Mouse (Mus musculus) B cell, adult 2 months (primary cell): Measurements from ENCODE around the gene Ap1ar.
A peak's percentile ranks its signal among the peaks of the same experiment; 100 is the strongest.
"Not testable (repeated sequence)": the region's sequence is repeated elsewhere in the genome, so short reads cannot be mapped to it uniquely, and the experiment has no call there.

Experiments used
- DNase-seq, 2 experiments: peaks; one replicate each; pipeline ENCODE4 v3.0.0; 2022

Ap1ar gene

DNA sequence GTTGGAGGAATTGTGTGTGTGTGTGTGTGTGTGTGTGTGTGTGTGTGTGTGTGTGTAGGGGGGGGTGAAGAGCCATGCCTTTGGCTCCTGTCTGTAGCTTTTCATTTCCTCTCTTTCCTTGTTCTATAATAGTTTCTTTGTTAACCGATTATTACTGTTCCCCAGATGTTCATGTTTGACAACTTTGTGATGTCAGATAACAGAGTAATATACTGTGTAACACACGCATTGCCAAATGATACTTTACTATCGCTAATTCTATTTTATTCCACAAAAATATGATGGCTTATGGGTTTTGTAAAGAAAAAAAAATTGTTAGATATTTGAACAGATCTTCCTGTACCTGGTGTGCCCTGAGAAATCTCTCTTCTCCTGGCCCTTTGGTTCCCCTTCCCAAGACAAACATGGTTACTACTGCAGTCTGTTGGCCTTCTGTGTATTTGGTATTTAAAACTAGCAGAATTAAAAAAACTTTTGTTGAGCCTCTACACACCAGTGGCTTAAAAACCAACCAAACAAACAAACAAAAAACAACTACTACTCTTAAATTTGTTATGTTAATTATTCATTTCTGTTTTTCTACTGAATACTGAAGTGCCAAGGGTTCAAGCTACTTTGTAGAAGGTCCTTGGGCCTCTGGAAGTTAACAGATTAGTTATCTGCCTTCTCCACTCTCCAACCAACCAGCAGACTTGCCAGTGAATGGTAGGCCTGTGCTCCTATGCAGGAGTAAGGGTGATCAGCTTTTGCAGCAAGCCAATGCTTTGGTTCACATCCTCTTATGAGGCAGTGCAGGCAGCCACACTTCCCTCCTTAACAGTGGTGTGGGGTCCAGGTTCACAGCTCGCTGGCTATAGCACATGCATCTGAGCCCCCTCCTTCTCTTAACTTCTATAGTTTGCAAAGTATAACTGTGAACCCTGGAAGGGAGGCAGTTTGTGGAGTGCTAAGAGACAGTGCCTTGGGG lies 45.4 kb downstream of the Ap1ar start:
- DNase-seq = peak; percentile 40 to 41

DNA sequence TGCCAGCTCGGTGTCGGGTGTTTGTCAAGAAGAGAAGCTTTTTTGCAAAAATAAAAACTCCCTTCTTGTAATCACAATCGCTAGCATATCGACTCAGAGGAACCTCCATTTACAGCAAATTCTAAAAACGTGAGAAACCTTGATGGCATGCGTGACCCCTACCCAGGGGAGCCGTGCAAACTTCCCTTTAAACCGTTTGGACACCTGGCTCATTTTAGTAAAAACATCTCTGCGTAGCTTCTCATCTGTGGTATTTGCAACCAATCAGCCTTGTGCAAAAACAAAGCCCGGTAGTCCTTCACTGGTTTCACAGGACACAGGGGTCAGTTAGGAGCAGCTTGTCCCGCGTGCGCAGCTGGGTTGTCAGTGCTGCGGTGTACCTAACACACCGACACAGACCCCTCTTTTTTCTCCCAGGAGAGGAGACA lies 46.3 kb downstream of the Ap1ar start:
- DNase-seq = peak; percentile 62

DNA sequence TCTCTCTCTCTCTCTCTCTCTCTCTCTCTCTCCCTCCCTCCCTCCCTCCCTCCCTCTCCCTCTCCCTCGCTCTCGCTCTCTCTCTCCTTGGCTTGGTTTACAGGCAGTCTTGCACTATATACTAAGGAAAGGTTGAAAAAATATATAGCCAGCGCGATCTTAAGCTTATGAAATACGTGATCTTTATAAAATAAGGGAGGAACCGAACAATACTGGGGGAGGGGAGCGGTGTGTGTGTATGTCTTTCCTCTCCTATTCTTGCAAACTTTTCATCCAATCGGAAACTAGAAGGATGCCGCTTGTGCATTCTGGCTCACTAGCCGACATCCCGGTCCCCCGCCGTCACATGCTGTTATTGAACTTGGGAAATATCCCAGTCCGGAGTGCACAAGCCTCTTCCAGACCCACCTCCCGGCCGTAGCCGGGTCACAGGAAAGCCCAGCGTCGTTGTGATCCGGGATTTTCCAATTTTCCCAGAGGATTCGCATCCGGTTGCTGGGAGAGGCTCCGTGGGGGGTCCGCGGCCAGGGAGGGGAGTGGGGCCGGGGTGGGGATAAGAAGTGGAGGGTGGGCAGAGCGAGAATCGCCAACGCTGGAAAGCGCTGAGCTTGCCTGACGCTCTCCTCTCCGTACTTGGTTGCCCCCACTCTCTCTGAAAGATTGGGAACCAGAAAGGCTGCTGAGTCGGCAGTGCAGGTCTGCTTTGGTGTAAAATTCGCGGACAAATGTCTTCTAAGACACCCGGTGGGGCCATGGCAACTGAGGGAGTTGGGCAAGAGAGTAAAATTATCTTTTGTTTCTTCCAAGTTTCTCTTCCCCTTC lies 46.9 kb downstream of the Ap1ar start:
- DNase-seq = peak; percentile 46 to 48

DNA sequence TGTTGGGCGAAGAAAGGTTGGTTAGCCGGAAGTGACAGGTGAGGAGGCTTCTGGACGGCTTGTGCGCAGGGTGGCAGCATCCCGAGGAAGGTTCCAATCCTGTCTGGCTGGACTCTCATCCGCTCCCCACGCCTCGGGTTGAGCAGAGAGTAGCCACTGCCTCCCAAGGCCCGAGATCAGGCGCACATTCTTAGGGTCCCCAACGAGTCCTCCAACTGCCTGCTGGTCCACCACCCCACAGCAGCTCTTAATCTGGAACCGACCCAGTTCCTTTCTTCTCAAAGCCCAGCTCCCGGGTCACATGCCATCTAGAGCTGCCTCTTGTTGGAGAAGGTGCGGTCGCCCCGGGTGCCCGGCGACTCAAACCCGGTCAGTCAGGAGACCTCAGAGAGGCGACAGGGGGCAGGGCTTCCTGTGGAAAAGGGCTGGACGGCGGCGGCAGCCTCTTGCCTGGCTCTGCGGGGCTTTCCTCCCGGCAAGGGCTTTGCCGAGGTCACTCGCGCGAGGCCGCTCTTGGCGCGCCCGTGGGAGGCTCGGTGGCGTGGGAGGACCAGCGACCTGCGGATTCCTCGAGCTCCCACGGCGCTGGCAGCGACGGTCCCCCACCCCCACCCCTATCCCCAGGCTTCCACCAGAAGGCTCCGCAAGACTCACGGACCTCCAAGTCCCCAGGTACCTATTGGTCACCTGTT lies 47.7 kb downstream of the Ap1ar start, which contains the start of gene Tifa:
TSS of gene Tifa (plus strand) at position 306 of the 692 bp plus-strand sequence.
- peak; percentile 66 to 67 for DNase-seq

DNA sequence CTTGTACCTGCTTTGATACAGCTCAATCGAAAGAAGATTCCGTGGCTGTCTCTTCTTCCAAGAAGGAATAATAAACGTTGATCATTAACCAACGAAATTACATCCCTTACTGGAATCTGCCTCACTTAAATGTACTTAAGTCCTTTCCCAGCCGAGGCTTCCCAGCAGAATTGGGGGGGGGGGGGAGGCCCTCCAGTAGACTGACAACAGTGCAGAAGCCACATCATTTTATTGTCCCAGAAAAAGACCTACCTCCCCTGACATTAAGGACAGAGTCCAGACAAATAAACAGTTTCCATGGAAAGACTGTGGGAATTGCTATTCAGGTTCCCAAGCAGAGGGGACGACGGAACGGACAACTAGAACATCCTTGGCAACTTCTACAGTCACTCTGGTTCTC lies 48.4 kb downstream of the Ap1ar start:
- no peak for DNase-seq

DNA sequence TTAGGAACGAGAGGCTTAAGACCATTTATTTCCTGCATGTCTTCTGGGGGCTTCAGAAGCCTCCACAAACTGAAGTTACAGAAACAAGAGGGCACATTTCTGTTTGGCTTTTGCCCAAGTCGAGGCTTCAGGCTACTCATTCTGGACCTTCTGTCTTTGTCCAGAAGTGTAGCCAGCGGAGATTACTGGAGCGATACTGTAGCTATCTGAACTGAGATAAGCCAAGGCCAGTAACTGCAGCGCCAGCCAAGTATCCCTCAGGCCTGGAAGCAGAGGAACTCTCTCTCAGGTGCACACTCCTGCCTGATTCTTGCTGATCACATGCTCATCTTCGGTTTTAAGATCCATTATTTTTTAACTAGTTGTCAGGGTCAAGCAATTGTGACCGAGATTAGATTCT lies 49.3 kb downstream of the Ap1ar start:
- no peak for DNase-seq

DNA sequence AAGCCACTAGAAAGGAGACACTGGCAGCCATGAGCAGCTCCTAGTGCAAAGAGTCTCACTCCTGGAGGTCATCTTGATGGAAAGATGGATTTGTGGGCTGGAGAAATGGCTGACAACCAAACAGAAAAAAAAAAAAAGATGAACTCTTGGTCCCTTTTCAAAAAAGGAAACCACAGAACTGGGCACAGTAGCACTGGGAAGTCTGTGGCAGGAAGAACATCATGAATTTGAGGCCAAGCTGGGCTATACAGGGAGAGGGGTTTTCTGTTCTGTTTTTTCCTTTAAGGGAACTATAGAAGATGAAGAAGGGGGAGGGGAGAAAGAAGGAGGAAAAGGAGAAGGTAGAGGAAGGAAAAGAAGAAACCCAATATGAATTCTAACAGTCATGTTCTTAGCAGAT lies 50.3 kb downstream of the Ap1ar start:
- DNase-seq = no peak

DNA sequence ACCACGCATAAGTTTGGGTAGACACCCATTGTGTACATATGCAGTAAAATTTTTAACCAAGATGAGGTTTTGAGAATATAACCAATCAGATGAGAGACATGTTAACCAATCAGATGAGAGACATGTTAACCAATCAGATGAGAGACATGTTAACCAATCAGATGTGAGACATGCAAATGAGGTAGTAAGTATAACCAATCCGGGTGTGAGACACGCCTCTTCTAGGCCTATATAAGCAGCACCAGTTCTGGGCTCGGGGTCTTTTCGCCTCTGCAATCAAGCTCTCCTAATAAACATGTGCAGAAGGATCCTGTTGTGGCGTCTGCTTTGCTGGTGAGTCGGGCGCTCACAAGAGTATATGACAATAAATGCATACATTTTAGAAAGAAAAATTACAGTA lies 53.6 kb downstream of the Ap1ar start:
- DNase-seq = not testable (repeated sequence)

DNA sequence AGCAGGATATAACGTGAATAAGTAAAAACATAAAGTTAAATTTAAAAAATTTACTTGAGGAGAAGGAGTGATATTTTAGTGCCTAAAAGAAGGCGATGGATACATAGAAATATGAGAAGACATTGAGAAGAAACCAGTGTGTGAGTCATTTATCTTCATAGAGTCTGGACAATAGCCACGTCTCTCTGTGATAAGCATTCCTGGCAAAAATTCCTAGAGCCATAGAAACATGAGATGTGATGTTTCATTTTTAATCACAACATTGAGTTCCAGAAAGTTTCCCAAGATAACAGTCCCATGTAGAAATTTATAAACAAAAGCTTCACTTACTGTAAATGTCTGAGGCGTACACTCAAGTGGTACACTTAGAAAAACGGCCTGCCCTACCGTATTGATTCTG lies 54.4 kb downstream of the Ap1ar start:
- DNase-seq = no peak

DNA sequence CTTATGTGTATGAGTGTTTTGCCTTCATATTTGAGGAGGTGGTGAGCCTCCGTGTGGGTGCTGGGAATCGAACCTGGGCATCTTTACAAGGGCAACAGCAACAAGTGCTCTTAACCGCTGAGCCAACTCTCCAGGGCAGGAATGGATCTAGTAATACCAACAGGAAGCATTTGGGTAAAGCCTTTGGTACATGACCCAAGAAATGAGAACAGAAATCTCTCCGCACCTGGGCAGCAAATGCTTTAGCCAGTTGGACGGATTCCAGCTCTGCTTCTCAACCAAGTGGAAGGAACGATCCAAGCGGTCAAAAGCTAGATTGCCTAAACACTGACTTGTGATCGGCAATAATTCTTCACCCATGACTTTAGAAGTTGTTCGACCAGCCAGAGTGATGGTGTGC lies 56.4 kb downstream of the Ap1ar start:
- DNase-seq = no peak

DNA sequence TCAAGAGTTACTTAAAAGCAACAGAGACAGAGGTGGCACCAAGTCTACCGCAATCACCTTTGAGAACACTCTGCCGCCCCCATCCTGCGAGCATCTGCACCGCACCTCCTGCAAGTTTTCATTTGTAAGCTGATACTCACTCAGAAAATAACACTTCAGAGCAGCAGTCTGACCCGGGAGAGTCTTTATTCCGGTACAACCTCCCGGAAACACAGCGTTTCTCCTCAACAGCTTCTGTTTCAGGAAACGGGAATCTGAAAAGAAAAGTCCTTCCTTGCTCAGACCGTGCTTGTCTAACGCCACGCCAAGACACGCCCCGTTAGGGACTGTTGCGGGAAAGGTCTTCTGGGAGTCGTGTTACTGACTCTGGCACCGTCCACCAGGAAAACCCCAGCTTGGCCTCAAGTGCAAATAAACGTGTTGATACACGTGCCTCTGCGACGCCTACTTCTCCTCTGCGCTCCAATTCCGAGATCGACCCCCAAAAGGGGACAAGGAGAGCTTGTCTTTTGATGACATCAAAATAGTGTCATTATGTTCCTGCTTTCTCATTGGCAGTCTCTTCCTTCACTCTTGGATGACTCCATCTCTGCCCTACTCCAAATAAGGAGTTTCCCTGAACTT lies 57.2 kb downstream of the Ap1ar start, which contains the start of gene Alpk1:
TSS of gene Alpk1 (minus strand) at position 507 of the 624 bp plus-strand sequence.
- DNase-seq = peak; percentile 79 to 82

DNA sequence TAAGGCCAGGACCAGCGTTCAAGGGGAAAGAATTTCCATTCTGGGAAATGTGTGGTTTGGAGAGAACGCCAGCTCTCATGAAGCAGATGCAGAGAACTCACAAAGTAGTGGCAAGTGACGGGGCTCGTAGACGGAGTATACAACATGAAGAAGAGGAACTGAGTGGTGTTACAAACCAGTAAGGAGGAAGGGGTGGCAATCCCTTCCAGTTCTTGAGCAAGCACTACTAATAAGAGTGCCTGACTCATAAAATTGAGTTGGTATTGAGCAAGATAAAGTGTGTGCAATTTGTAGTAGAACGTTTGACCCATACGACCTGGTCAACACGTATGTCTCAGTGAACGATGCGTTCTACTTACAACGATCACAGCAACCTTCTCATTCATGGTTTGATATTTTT lies 68.2 kb downstream of the Ap1ar start:
- DNase-seq = no peak

DNA sequence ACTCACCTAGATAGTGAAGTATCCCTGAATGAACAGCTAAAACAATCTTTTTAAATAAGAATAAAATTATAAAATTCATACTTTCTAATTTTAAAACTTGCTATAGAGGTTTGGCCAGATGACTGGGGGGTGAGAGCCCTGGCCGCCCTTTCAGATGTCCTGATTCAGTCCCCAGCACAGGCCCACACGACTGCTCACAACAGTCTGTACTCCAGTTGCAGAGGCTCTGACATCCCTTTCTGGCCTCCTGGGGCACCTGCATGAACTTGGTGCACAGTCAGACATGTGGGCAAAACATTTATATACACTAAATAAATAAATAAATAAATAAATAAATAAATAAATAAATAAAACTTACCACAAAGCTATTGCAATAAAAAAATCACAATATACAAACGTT lies 71.4 kb downstream of the Ap1ar start:
- DNase-seq = no peak

DNA sequence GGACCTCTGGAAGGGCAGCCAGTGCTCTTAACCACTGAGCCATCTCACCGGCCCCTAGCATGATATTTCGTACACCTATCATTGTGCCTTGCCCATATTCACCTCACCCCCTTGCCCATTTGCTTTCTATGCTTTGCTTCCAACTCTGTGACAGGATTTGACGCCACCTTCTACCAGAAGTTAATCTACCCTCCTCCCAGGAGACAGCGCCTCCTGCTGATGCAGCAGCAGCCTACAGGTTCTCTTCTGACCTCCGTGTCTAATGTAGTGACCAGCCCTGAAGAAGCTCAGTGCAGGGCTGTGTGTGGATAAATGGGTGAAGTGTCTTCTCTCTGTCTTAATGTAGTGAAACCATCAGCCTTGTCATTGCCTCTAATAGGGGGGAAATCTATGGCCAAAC lies 72.8 kb downstream of the Ap1ar start:
- peak; percentile 15 to 19 for DNase-seq

DNA sequence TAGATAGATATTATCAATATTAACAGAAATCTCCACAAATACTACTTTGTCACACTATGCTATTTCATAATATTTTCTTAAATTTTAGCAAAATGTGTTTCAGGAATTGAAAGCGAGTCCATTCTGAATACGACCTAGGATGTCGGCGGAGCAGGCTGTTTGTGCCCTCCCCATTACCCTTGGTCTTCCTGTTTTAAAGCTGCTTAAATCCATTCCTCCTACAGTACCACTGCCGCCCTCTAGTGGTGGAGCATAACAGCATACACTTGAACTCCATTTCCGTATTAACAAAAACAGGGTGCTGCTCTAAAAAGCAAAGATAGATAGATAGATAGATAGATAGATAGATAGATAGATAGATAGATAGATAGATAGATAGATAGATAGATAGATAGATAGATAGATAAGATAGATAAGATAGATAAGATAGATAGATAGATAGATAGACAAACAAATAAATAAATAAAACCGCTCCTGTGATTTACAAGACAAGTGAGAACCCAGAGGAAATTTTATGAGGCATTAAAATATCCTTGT lies 74.2 kb downstream of the Ap1ar start:
- peak; percentile 92 to 93 for DNase-seq

DNA sequence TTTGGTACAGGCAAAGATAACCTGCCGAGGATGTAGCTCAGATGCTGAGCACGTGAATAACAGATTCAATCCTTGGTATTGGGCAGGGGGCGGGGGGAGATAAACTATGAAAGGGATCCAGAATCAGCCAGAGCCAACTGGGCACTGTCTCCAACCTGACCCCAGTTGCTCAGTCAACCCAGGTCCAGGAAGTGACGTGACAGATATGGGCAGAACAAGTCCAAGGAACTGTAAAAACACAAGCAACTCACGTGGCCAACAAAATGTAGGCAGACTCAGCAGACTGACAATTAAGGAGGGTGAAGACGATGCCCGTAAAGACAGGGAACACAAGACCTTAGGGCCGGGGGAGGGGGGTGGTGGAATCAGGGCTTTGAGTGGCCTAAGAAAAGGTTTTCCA lies 74.9 kb downstream of the Ap1ar start:
- no peak for DNase-seq

DNA sequence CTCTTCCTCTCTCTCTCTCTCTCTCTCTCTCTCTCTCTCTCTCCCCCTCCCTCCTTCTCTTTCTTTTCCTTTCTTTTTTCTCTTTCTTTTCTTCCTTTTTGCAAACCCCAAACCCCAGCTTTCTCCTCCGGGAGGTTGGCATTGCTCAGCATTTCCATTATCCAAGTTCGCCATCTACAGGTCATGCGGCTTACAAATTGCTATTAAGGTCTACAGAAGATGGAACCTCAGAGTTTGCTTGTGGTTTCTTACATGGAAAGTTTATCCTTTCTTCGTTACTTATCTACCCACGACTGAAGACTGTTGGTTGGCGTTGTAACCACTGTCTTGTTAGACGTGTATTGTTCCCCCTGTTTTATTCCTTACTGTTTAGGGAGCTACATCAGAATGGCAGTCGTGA lies 78.1 kb downstream of the Ap1ar start:
- DNase-seq = peak; percentile 16 to 29

DNA sequence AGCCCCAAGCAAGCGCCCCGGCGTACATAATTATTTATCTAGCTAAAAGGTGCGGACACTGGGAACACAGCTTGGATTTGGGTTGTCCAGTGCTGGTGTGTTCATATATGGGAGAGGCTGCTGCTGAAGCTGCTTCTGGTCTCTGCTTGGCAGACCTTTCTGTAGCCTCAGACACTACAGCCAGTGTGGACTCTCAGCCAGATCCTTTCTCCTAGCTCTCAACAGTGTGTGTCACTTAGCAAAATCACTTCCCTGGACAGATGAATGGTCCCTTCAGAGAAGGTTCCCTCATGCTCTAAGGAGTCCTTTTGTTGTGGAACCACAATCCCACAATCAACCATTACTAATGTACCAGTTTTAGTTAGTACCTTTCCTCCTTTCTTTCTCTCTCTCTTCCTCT lies 78.5 kb downstream of the Ap1ar start:
- DNase-seq = no peak

DNA sequence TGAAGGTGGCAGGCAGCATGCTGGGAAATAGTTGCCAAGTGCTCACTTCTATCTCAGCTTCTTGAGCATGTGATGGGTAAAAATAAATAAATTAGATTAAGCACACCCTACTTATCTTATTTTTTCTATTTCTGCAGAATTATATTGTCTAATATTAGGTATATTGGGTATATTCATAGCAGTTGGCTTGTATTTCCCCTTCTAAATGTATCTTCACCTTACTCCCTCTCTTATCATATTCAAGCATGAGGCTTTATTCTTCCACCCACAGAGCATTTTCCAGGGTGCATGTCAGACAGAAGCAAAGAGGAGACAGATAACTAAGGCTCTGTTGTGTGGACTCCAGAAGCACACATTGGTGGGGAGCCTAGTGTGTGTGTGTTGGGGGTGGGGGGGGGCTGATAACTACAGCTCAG lies 79.4 kb downstream of the Ap1ar start:
- DNase-seq = no peak
